Mouse (Mus musculus) midbrain, embryonic 15.5 days (tissue): ENCODE results near the gene Dscaml1. TPM values are rescaled to one million over a fixed set of nuclear protein-coding genes. Genes with fewer than 3 reads are reported as not detected.

ENCODE experiments used
- ATAC-seq: fragments of 200-750 bp; cut with Nextera tagmentation; replicated peaks from 2 replicates; pipeline ENCODE4 v1.8.0; 2017; ENCODE audit warnings: moderate TSS enrichment
- H3K27ac ChIP-seq: fragments of 300-500 bp; sonication (generic); 2 replicates; pipeline ENCODE4 v1.5.1; 2015; ENCODE audit warnings: mild to moderate bottlenecking, inconsistent platforms
- H3K27me3 ChIP-seq: fragments of 300-500 bp; sonication (generic); replicated peaks from 2 replicates; pipeline ENCODE4 v1.6.1; 2015; ENCODE audit warnings: inconsistent platforms
- H3K36me3 ChIP-seq: fragments of 300-500 bp; sonication (generic); replicated peaks from 2 replicates; pipeline ENCODE4 v1.6.1; 2015; ENCODE audit warnings: inconsistent platforms
- H3K4me1 ChIP-seq: fragments of 300-500 bp; sonication (generic); 2 replicates; pipeline ENCODE4 v1.6.1; 2015; ENCODE audit warnings: inconsistent platforms
- H3K4me2 ChIP-seq: fragments of 300-500 bp; sonication (generic); 2 replicates; pipeline ENCODE4 v1.6.1; 2015; ENCODE audit warnings: inconsistent platforms, mild to moderate bottlenecking, moderate library complexity
- H3K4me3 ChIP-seq: fragments of 300-500 bp; sonication (generic); 2 replicates; pipeline ENCODE4 v1.5.1; 2015; ENCODE audit warnings: mild to moderate bottlenecking, inconsistent platforms
- H3K9ac ChIP-seq: fragments of 300-500 bp; sonication (generic); 2 replicates; pipeline ENCODE4 v1.6.1; 2015; ENCODE audit warnings: mild to moderate bottlenecking, inconsistent platforms
- H3K9me3 ChIP-seq: fragments of 300-500 bp; sonication (generic); 2 replicates; pipeline ENCODE4 v1.6.1; 2016; ENCODE audit warnings: inconsistent platforms
- WGBS: fragments of 180-500 bp; shearing (Covaris S2); methylation state at CpG from one replicate; pipeline ENCODE4 v1.1.7; 2015; ENCODE audit warnings: mixed read lengths; 5-methylcytosine and 5-hydroxymethylcytosine counted together
- polyA plus RNA-seq: library from polyadenylated mRNA; unstranded; fragments of >200 nt; fragmentation: Nextera tagmentation; extraction: Ambion mirVana; gene quantifications from 2 replicates; pipeline ENCODE4 v1.2.1, GENCODE M21; 2015

The Dscaml1 gene
- polyA plus RNA-seq, 1 experiment from 2014 or later, result 19.6 TPM

DNA sequence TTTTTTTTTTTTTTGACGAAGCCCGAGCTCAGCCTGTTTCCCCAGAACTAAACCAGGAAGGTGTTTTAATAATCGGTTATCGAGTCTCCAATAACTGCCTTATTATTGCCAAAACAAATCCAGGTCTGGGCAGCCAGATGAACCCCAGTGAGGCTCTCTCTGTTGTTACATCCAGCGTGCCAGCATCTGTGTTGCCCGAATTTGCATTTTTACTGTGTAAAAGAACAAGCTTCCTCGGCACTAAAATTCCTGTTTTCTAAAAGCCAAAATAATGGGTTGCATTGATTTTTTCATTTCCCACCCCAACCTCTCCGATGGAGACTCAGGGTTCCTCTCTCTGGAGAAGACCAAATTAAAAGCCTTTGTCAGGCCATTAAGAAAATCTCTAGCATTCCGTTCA lies 6.7 kb downstream of the Dscaml1 start:
- Histone ChIP-seq H3K4me3 (peak overlapping the region; percentile 71), H3K4me2 (peak overlapping the region; percentile 86), H3K9me3 (no peaks in the 10 kb centered on the region), H3K27ac (peak overlapping the region; percentile 81), H3K27me3 (0 out of 2 replicates have a peak, but pooled peaks cover 7% of the 10 kb centered on the region), H3K9ac (peak overlapping the region; percentile 25), H3K4me1 (peaks cover 66% of the 10 kb centered on the region), H3K36me3 (no peaks in the 10 kb centered on the region)
- WGBS, result 49% methylated on average over 9 of the region's 9 CpGs
- ATAC-seq, result no peak

DNA sequence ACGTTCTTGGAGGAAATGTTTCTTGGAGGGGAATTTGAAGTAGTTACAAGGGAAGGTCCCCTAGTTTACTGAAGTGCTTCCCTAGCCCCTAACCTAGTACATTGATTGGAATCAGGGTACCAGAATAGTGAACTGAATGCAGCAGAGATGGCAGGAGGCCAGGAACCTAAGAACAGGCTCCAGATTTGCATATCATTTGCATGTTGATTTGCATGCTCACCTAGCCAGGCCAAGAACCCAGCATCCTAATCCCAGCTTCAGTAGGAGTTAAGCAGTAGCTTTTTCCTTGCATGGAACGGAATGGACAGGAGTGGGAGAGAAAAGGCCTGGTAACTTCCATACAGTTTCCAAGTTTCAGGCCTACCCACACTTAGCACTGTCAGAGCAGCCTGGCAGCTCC lies 7.7 kb downstream of the Dscaml1 start:
- peak overlapping the region; percentile 86 for H3K4me2 ChIP-seq
- 42% methylated on average over 2 of the region's 2 CpGs for WGBS
- H3K4me3 ChIP-seq, result no peak overlapping the region
- H3K27ac ChIP-seq, result peak overlapping the region; percentile 81
- no peak for ATAC-seq
- no peaks in the 10 kb centered on the region for H3K9me3 ChIP-seq
- 0 out of 2 replicates have a peak, but pooled peaks cover 7% of the 10 kb centered on the region for H3K27me3 ChIP-seq
- H3K36me3 ChIP-seq, result no peaks in the 10 kb centered on the region
- no peak overlapping the region for H3K9ac ChIP-seq
- H3K4me1 ChIP-seq, result peaks cover 70% of the 10 kb centered on the region

- Histone ChIP-seq H3K9me3 (no peaks in the 10 kb centered on the region), H3K4me3 (no peak overlapping the region), H3K27ac (no peak overlapping the region), H3K9ac (no peak overlapping the region), H3K4me2 (no peak overlapping the region), H3K27me3 (no peaks in the 10 kb centered on the region), H3K36me3 (no peaks in the 10 kb centered on the region), H3K4me1 (peaks cover 61% of the 10 kb centered on the region)
- ATAC-seq, result no peak
- 81% methylated on average over 4 of the region's 4 CpGs for WGBS
Measured at GRCm38 (mm10) chr9:45439025-45439424, 12.6 kb downstream of the Dscaml1 start.

- H3K9me3 ChIP-seq, result no peaks in the 10 kb centered on the region
- no peak for ATAC-seq
- WGBS, result 78% methylated on average over 16 of the region's 16 CpGs
- no peak overlapping the region for H3K4me3 ChIP-seq
- H3K27ac ChIP-seq, result no peak overlapping the region
- H3K4me1 ChIP-seq, result peaks cover 49% of the 10 kb centered on the region
- no peak overlapping the region for H3K4me2 ChIP-seq
- H3K27me3 ChIP-seq, result no peaks in the 10 kb centered on the region
- no peaks in the 10 kb centered on the region for H3K36me3 ChIP-seq
- no peak overlapping the region for H3K9ac ChIP-seq
Measured at GRCm38 (mm10) chr9:45440083-45440784, 13.8 kb downstream of the Dscaml1 start.

GRCm38 (mm10) chr9:45444251-45444798 lies 17.9 kb downstream of the Dscaml1 start:
- no peak overlapping the region for H3K9ac ChIP-seq
- 89% methylated on average over 5 of the region's 5 CpGs for WGBS
- no peak for ATAC-seq
- H3K9me3 ChIP-seq, result no peaks in the 10 kb centered on the region
- H3K4me1 ChIP-seq, result peaks cover 27% of the 10 kb centered on the region
- H3K36me3 ChIP-seq, result no peaks in the 10 kb centered on the region
- H3K27me3 ChIP-seq, result no peaks in the 10 kb centered on the region
- H3K4me3 ChIP-seq, result no peak overlapping the region
- no peak overlapping the region for H3K27ac ChIP-seq
- H3K4me2 ChIP-seq, result no peak overlapping the region

DNA sequence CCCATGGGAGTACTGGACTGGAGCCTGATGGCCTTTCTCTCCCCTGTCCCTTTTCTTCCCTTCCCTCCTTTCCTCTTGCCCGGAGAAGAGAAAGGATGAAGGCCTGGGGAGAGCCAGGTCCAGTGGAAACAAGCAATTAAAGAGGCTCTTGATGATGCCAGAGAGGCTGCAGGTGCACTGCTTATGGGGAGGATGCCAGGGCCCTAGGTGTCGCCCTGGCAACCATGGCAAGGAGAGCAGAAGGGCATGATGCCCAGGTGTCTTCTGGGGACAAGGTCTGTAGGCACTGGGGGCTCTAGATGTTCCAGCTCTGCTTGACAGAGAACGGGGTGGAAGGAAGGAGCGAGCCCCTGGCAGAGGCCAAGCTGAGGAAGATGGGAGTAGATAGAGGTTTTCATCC lies 23.2 kb downstream of the Dscaml1 start:
- Histone ChIP-seq H3K27me3 (no peaks in the 10 kb centered on the region), H3K4me3 (no peak overlapping the region), H3K4me1 (peaks cover 20% of the 10 kb centered on the region), H3K27ac (no peak overlapping the region), H3K4me2 (no peak overlapping the region), H3K36me3 (peaks cover 3% of the 10 kb centered on the region; the same call in 1 of the 2 replicates), H3K9me3 (no peaks in the 10 kb centered on the region), H3K9ac (no peak overlapping the region)
- WGBS, result 78% methylated on average over 4 of the region's 4 CpGs
- ATAC-seq, result no peak

DNA sequence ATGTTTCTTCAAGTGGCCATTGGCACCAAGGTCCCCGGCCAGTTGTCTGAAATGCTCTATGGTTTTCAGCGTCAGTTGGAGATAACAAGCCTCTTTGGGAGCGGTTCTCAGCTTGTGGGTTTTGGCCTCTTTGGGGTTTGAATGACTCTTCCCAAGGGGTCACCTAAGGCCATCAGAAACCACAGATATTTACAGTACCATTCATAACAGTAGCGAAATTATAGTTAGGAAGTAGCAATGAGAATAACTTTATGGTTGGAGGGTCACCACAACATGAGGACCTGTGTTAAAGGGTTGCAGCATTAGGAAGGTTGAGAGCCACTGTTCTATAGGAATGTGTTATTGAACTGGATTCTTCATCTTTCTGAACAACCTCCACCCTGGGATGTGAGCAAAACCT lies 24.9 kb downstream of the Dscaml1 start:
- Histone ChIP-seq H3K4me3 (no peak overlapping the region), H3K9ac (no peak overlapping the region), H3K27ac (no peak overlapping the region), H3K4me1 (peaks cover 21% of the 10 kb centered on the region), H3K27me3 (no peaks in the 10 kb centered on the region), H3K4me2 (no peak overlapping the region), H3K36me3 (peaks cover 3% of the 10 kb centered on the region; the same call in 1 of the 2 replicates), H3K9me3 (no peaks in the 10 kb centered on the region)
- no peak for ATAC-seq
- WGBS, result 94% methylated on average over 4 of the region's 4 CpGs

GRCm38 (mm10) chr9:45454032-45454431 lies 27.6 kb downstream of the Dscaml1 start:
- 84% methylated on average over 10 of the region's 10 CpGs for WGBS
- Histone ChIP-seq H3K27ac (peak overlapping the region; percentile 16; the same call in 1 of the 2 replicates), H3K27me3 (no peaks in the 10 kb centered on the region), H3K4me2 (no peak overlapping the region), H3K4me3 (no peak overlapping the region), H3K9ac (no peak overlapping the region), H3K4me1 (peaks cover 21% of the 10 kb centered on the region), H3K36me3 (peaks cover 3% of the 10 kb centered on the region; the same call in 1 of the 2 replicates), H3K9me3 (no peaks in the 10 kb centered on the region)
- ATAC-seq, result no peak

DNA sequence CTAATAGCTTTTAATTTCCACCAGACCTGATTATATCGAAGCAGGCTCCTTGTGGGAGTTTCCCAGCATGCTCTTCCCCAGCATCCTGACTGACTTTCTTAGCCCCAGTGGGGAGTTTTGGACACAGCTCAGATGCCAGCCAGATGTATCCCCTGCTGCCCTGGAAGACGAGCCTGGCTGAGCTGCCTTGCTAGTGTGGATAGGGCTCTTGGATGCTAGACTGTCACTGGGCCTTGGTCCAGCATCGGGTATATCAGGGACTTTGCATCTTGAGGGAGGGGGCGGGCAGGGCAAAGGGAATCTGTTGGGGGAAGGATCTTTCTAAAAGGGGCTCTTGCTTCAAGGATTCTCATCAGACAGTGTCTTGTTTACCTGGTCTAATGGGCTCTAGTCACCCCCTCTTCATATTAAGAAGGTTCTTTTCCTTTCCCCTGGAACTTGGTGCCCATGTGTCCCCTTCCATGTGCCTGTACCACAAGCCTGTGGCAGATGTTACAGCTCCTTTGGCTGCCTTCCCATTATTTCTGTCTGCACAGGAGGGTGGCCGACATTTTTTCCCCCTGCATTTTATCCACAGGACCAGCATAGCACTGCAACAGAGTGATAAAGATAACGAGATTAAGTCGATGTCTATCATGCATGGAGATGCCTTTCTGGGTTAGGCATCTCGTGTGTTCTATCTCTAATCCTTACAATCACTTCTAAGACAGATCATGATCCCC lies 28.6 kb downstream of the Dscaml1 start:
- H3K9ac ChIP-seq, result no peak overlapping the region
- no peak overlapping the region for H3K4me3 ChIP-seq
- peak overlapping the region; percentile 2; the same call in 1 of the 2 replicates for H3K27ac ChIP-seq
- 36% methylated on average over 8 of the region's 8 CpGs for WGBS
- H3K4me1 ChIP-seq, result peaks cover 21% of the 10 kb centered on the region
- H3K27me3 ChIP-seq, result no peaks in the 10 kb centered on the region
- H3K9me3 ChIP-seq, result no peaks in the 10 kb centered on the region
- no peak overlapping the region for H3K4me2 ChIP-seq
- peaks cover 3% of the 10 kb centered on the region; the same call in 1 of the 2 replicates for H3K36me3 ChIP-seq
- 0 out of 2 replicates have a peak, but pooled peaks have one; percentile 17 for ATAC-seq

DNA sequence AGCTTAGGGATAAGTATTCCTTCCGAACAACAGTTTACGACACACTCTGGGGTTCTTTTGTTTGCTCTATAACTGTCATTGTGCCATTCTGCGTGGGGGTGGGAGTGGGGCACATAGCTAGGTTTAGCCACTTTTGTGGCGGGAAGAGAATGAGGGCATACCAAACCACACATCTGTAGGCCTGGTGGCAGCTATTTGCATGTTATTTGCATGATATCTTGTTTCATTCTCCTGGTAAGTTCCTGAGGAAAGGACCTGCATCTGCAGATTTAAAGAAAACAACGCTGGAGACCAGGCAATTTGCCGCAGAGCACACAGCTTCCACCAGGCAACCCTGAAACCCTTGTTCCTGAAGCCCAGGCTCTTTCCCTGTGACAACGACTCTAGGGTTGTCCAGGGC lies 30.8 kb downstream of the Dscaml1 start:
- H3K4me2 ChIP-seq, result no peak overlapping the region
- WGBS, result 37% methylated on average over 7 of the region's 7 CpGs
- no peak for ATAC-seq
- no peak overlapping the region for H3K4me3 ChIP-seq
- H3K27ac ChIP-seq, result no peak overlapping the region
- peaks cover 21% of the 10 kb centered on the region for H3K4me1 ChIP-seq
- no peak overlapping the region for H3K9ac ChIP-seq
- H3K9me3 ChIP-seq, result no peaks in the 10 kb centered on the region
- no peaks in the 10 kb centered on the region for H3K36me3 ChIP-seq
- H3K27me3 ChIP-seq, result no peaks in the 10 kb centered on the region

GRCm38 (mm10) chr9:45458363-45458762 lies 31.9 kb downstream of the Dscaml1 start:
- H3K27me3 ChIP-seq, result no peaks in the 10 kb centered on the region
- 49% methylated on average over 14 of the region's 14 CpGs for WGBS

GRCm38 (mm10) chr9:45465396-45466019 lies 39.1 kb downstream of the Dscaml1 start:
- no peak overlapping the region for H3K9ac ChIP-seq
- H3K4me1 ChIP-seq, result peaks cover 17% of the 10 kb centered on the region
- no peaks in the 10 kb centered on the region for H3K9me3 ChIP-seq
- no peak overlapping the region for H3K4me2 ChIP-seq
- H3K27ac ChIP-seq, result no peak overlapping the region
- H3K36me3 ChIP-seq, result no peaks in the 10 kb centered on the region
- no peaks in the 10 kb centered on the region for H3K27me3 ChIP-seq
- 48% methylated on average over 6 of the region's 6 CpGs for WGBS
- ATAC-seq, result no peak
- no peak overlapping the region for H3K4me3 ChIP-seq

More at GRCm38 (mm10) chr9:45458363-45458762, 31.9 kb downstream of the Dscaml1 start:
- Histone ChIP-seq H3K4me1 (peaks cover 17% of the 10 kb centered on the region), H3K36me3 (no peaks in the 10 kb centered on the region), H3K27ac (no peak overlapping the region), H3K4me3 (no peak overlapping the region), H3K9me3 (no peaks in the 10 kb centered on the region), H3K4me2 (no peak overlapping the region), H3K9ac (no peak overlapping the region)
- ATAC-seq, result no peak
